Mouse (Mus musculus) forebrain, embryonic 12.5 days (tissue): ENCODE measurements around the gene Cdkn2d. TPM values are rescaled to one million over a fixed set of nuclear protein-coding genes. Genes with fewer than 3 reads are reported as not detected.
"Not testable (repeated sequence)": the region's sequence is repeated elsewhere in the genome, so short reads cannot be mapped to it uniquely, and the experiment has no call there.

Experiments
- ATAC-seq: fragments of 200-750 bp; cut with Nextera tagmentation; 2 replicates; pipeline ENCODE4 v1.8.0; 2017; ENCODE audit warnings: moderate TSS enrichment; ENCODE audit not compliant: low FRiP score
- H3K27ac ChIP-seq: fragments of 300-500 bp; sonication (generic); 2 replicates; pipeline ENCODE4 v1.5.1; 2016; ENCODE audit warnings: mild to moderate bottlenecking
- H3K27me3 ChIP-seq: fragments of 300-500 bp; sonication (generic); 2 replicates; pipeline ENCODE4 v1.6.1; 2016; ENCODE audit warnings: mild to moderate bottlenecking
- H3K36me3 ChIP-seq: fragments of 300-500 bp; sonication (generic); replicated peaks from 2 replicates; pipeline ENCODE4 v1.6.1; 2016; ENCODE audit warnings: mild to moderate bottlenecking
- H3K4me1 ChIP-seq: fragments of 300-500 bp; sonication (generic); 2 replicates; pipeline ENCODE4 v1.6.1; 2016
- H3K4me2 ChIP-seq: fragments of 300-500 bp; sonication (generic); 2 replicates; pipeline ENCODE4 v1.6.1; 2016; ENCODE audit warnings: mild to moderate bottlenecking, moderate library complexity
- H3K4me3 ChIP-seq: fragments of 300-500 bp; sonication (generic); replicated peaks from 2 replicates; pipeline ENCODE4 v1.5.1; 2016; ENCODE audit warnings: mild to moderate bottlenecking
- H3K9ac ChIP-seq: fragments of 300-500 bp; sonication (generic); 2 replicates; pipeline ENCODE4 v1.6.1; 2016; ENCODE audit warnings: mild to moderate bottlenecking
- H3K9me3 ChIP-seq: fragments of 300-500 bp; sonication (generic); 2 replicates; pipeline ENCODE4 v1.6.1; 2016
- whole genome bisulfite sequencing: fragments of 180-500 bp; shearing (Covaris S2); methylation state at CpG from one replicate; pipeline ENCODE4 v1.1.7; 2016; 5-methylcytosine and 5-hydroxymethylcytosine counted together
- polyA plus RNA-seq: library from polyadenylated mRNA; unstranded; fragments of >200 nt; fragmentation: Nextera tagmentation; extraction: Ambion mirVana; gene quantifications from 2 replicates; pipeline ENCODE4 v1.2.1, GENCODE M21; 2016

Gene Cdkn2d
- polyA plus RNA-seq, 1 experiment from 2014 or later, result 70.6 TPM

DNA sequence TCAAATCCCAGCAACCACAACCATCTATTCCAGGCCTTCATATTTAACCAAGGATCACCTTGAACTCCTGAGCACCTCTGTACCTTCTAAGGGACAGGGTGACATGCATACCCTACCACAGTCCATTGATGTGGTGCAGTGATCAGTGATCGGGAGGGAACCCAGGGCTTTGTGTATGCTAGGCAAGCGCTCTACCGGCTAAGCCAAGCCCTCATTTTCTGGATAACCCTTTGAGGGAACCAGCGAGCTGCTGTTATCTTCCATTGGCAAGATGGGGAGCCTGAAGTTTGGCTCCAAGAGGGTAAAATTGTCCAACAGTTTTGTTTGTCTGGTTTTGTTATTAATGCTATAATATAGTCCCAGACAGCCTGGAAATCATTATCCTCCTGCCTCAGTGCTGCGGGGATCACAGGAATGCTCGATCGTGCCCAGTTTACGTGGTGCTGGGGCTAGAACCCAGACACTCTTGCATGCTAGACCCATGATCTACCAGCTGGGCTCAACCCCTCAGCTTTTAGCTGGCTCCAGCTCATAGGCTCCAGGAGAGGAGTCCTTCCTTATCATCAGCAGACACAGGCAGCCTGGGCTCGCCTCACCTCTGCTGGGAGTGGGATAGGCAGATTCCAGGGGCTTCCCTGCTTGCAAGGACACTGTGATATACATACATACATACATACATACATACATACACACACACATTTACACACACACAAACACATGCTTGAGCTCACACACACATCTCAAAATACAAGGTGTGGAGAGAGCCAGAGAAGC lies 23.3 kb upstream of the Cdkn2d start:
- no peaks in the 10 kb centered on the region for H3K36me3 ChIP-seq
- WGBS, result 90% methylated on average over 9 of the region's 9 CpGs
- H3K9me3 ChIP-seq, result no peaks in the 10 kb centered on the region
- no peak for ATAC-seq
- no peak overlapping the region for H3K27ac ChIP-seq
- H3K9ac ChIP-seq, result no peak overlapping the region
- H3K4me2 ChIP-seq, result no peak overlapping the region
- peaks cover 6% of the 10 kb centered on the region; the same call in 1 of the 2 replicates for H3K4me1 ChIP-seq
- H3K4me3 ChIP-seq, result no peak overlapping the region
- H3K27me3 ChIP-seq, result peaks cover 24% of the 10 kb centered on the region

DNA sequence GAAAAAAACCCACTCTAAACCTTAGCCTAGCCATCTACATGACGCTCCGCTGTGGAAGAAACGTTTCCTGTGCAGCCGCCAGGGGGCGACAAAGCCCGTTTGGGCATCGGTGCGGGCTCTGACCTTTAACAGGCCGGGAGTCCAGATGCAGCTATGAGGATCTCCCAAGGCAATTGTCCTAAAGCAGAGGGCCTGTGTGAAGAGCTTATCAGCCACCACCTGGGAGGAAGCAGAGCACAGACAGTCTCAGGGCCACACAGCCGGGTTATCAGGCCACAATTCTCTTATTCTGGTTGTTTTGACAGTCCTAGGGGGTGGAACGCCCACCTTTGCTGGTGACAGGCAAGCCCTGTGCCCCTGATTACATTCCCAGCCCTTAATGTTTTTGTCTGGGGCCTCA lies 22.2 kb upstream of the Cdkn2d start:
- H3K27me3 ChIP-seq, result peaks cover 24% of the 10 kb centered on the region
- H3K27ac ChIP-seq, result no peak overlapping the region
- H3K4me3 ChIP-seq, result no peak overlapping the region
- no peak overlapping the region for H3K9ac ChIP-seq
- 0 out of 2 replicates have a peak, but pooled peaks have one; percentile 36 for ATAC-seq
- peaks cover 6% of the 10 kb centered on the region; the same call in 1 of the 2 replicates for H3K4me1 ChIP-seq
- H3K4me2 ChIP-seq, result no peak overlapping the region
- no peaks in the 10 kb centered on the region for H3K36me3 ChIP-seq
- WGBS, result 7% methylated on average over 11 of the region's 11 CpGs
- H3K9me3 ChIP-seq, result no peaks in the 10 kb centered on the region

DNA sequence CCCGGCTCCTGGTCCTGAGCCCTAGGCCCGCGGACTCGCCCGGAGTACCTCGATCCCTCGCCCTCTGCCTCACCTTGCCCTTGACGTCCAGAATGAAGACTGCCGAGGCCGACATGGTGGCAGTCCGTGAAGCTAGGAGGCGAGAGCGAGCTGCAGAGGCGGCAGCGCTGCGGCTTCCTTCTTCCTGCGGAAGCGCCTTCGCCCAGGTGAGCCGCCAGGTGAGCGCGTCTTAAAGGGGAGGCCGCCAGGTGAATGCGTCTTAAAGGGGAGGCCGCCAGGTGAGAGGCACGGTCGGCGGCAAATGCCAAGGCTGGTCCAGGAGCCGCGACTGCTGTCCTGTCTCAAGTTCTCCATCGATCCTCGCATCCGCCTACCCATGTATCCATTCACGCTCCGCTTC lies 20.9 kb upstream of the Cdkn2d start, which contains the start of gene Ap1m2:
Ap1m2 (minus strand) TSS at position 204 of the 400 bp plus-strand sequence.
- WGBS, result 14% methylated on average over 29 of the region's 35 CpGs

DNA sequence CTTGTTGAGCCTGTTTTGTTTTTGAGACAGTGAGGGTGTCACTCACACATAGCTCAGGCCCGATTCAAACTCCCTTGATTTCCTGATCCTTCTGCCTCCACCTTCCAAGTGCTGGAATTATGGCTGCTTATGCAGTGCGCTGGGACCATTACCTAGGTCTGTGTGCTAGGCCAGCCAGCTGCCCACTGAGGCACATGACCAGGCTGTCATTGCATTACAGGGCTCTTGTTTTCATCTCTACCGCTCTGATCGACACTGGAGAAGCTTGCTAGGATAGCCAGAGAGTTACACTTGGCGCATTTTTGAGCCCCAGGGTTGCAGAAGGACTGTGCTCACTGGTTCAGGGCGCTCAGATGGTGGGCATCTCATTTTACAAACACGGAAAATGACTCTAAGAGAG lies 20.5 kb upstream of the Cdkn2d start:
- no peak overlapping the region for H3K27ac ChIP-seq
- H3K36me3 ChIP-seq, result no peaks in the 10 kb centered on the region
- peaks cover 24% of the 10 kb centered on the region for H3K27me3 ChIP-seq
- H3K4me3 ChIP-seq, result no peak overlapping the region
- peaks cover 6% of the 10 kb centered on the region; the same call in 1 of the 2 replicates for H3K4me1 ChIP-seq
- H3K9me3 ChIP-seq, result no peaks in the 10 kb centered on the region
- no peak overlapping the region for H3K4me2 ChIP-seq
- no peak for ATAC-seq
- no peak overlapping the region for H3K9ac ChIP-seq
- 23% methylated on average over 7 of the region's 7 CpGs for WGBS

More for the DNA sequence above, 20.9 kb upstream of the Cdkn2d start, which contains the start of gene Ap1m2:
- Histone ChIP-seq H3K4me3 (0 out of 2 replicates have a peak within 1 kb of the TSS, but pooled peaks have one; percentile 5), H3K27ac (no peak within 1 kb of the TSS), H3K9ac (no peak within 1 kb of the TSS), H3K27me3 (peaks cover 24% of the 10 kb centered on the region), H3K36me3 (no peaks in the 10 kb centered on the region), H3K4me1 (peaks cover 6% of the 10 kb centered on the region; the same call in 1 of the 2 replicates), H3K9me3 (no peaks in the 10 kb centered on the region), H3K4me2 (peak within 1 kb of the TSS; percentile 22)
- ATAC-seq, result no peak

DNA sequence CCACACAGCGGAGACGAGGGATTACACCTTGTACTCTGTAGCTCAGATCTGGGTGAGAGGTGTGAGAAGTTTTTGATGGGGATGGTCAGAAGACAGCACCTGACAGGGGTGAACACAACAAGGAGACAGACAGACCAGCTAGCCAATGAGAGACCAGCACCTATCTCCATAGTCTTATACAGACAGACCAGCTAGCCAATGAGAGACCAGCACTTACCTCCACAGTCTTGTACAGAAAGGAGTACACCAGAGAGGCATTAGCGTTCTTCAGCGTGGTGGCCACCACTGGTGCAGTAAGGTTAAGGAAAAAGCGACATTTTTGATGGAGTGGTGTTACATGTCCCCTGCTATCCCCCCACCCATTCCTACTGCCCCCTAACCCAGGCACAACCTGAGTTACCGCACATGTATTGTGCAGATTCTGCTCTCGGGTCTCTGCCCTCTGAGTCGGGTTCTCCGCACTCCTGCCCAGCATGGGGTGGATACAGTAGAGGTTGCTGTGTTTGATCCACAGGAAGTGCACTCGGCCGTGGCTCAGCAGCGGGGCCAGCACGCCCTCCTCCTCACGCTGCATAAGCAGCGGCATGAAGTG lies 18.0 kb upstream of the Cdkn2d start:
- H3K4me3 ChIP-seq, result no peak overlapping the region
- H3K4me1 ChIP-seq, result peaks cover 6% of the 10 kb centered on the region; the same call in 1 of the 2 replicates
- H3K36me3 ChIP-seq, result no peaks in the 10 kb centered on the region
- H3K27ac ChIP-seq, result no peak overlapping the region
- WGBS, result 76% methylated on average over 15 of the region's 15 CpGs
- ATAC-seq, result no peak
- H3K9ac ChIP-seq, result no peak overlapping the region
- H3K4me2 ChIP-seq, result no peak overlapping the region
- peaks cover 19% of the 10 kb centered on the region for H3K27me3 ChIP-seq
- no peaks in the 10 kb centered on the region for H3K9me3 ChIP-seq

DNA sequence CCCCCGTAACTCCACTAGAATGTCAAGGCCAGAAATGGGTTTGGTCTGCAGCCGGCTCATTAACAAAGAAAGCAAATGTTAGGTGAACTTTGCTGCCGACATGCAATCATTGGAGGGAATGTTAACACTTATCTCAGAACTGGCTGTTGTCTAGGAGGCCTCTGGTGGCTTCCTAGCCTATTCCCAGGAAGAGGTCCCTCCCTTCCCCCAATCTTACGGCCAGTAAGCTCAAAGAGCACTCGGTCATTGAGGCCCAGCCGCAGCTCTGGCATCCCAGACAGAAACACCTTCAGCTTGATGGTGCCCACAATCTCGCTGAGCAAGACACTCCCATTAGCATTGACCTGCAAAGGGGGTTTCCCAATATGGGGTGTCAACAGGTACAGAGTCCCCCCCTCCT lies 13.9 kb upstream of the Cdkn2d start:
- ATAC-seq, result no peak
- Histone ChIP-seq H3K4me2 (no peak overlapping the region), H3K27me3 (no peaks in the 10 kb centered on the region; the same call in 1 of the 2 replicates), H3K27ac (no peak overlapping the region), H3K9ac (no peak overlapping the region), H3K9me3 (0 out of 2 replicates have a peak, but pooled peaks cover 3% of the 10 kb centered on the region), H3K4me1 (no peaks in the 10 kb centered on the region), H3K36me3 (no peaks in the 10 kb centered on the region), H3K4me3 (no peak overlapping the region)
- 86% methylated on average over 7 of the region's 7 CpGs for WGBS

DNA sequence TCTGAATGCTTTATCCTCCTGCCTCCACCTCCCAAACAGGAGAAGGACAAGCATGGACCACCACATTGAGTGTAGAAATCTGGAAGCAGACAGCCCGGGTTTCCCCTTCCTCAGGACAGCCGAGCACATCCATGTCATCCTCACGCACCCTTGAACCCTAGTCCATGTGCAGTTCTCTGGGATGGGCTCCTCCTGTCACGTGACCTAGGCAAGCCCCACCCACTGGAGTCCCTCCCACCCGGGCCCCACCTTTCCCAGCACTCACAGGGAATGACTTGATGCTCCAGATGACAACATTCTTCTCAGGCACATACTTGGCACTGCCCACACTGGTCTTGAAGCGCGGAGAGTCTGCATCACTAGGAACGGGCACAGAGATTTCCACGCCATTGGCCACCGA lies 7.8 kb upstream of the Cdkn2d start:
- no peak overlapping the region for H3K27ac ChIP-seq
- ATAC-seq, result no peak
- H3K9ac ChIP-seq, result no peak overlapping the region
- no peaks in the 10 kb centered on the region for H3K4me1 ChIP-seq
- no peak overlapping the region for H3K4me2 ChIP-seq
- no peaks in the 10 kb centered on the region for H3K27me3 ChIP-seq
- no peak overlapping the region for H3K4me3 ChIP-seq
- 0 out of 2 replicates have a peak, but pooled peaks cover 3% of the 10 kb centered on the region for H3K9me3 ChIP-seq
- WGBS, result 85% methylated on average over 10 of the region's 10 CpGs
- no peaks in the 10 kb centered on the region for H3K36me3 ChIP-seq

DNA sequence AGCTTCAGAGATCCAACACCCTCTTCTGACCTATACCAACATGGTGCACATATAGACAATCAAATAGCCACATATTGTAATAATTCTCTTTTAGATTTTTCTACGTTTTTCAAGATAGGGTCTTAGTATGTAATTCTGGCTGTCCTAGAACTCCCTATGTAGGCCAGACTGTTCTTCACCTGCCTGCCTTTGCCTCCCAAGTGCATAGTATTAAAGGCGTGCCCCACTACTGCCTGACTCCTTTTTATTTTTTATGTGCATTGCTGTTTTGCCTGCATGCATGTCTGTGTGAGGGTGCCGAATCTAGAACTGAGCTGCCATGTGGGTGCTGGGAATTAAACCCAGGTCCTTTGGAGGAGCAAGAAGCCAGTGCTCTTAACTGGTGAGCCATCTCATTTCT lies 1.1 kb upstream of the Cdkn2d start:
- Histone ChIP-seq H3K4me3 (no peak overlapping the region), H3K27me3 (no peaks in the 10 kb centered on the region), H3K4me1 (peaks cover 25% of the 10 kb centered on the region), H3K27ac (no peak overlapping the region), H3K36me3 (no peaks in the 10 kb centered on the region), H3K4me2 (peak overlapping the region; percentile 51; the same call in 1 of the 2 replicates), H3K9me3 (no peaks in the 10 kb centered on the region), H3K9ac (no peak overlapping the region)
- ATAC-seq, result no peak
- WGBS, result 94% methylated on average over 3 of the region's 3 CpGs

DNA sequence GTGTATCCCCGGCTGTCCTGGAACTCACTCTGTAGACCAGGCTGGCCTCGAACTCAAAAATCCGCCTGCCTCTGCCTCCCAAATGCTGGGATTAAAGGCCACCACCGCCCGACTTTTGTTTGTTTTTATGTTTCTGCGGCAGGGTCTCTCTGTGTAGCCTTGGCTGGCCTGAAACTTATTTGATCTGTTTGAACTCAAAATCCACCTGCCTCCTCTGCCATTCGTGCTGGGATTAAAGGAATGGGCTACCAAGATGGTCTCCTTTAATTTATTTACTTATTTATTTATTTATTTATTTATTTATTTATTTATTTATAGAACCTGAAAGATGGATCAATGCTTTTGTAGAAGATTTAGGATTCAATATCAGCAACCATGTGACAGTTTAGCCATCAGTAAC lies 661 bp upstream of the Cdkn2d start:
- ATAC-seq, H3K36me3 ChIP-seq, H3K27me3 ChIP-seq, H3K9me3 ChIP-seq: not testable (repeated sequence)
- Histone ChIP-seq H3K4me2 (peak overlapping the region; percentile 51), H3K9ac (peak overlapping the region; percentile 47; the same call in 1 of the 2 replicates), H3K4me3 (peak overlapping the region; percentile 79), H3K27ac (peak overlapping the region; percentile 91), H3K4me1 (peaks cover 29% of the 10 kb centered on the region)
- WGBS, result 18% methylated on average over 7 of the region's 7 CpGs

DNA sequence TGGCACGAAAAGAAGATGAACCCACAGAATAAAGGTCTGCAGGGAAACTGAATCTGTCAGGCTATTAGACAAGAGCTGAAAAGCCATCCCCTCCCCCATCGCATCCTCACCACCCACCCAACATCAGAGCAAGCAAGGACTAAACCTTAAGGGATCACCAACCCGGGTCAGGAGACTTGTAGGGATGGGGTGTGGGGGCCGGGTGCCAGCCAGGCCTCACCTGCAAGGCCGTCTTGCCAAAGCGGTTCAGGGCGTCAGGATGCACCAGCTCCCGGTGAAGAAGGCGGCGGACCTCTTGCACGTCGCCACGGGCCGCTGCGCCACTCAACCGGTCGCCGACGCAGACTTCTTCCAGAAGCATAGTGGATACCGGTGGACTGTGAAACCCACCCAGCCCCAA lies 618 bp downstream of the Cdkn2d start:
- peak; percentile 0; the same call in 1 of the 2 replicates for ATAC-seq
- H3K4me1 ChIP-seq, result peaks cover 36% of the 10 kb centered on the region
- H3K9ac ChIP-seq, result peak overlapping the region; percentile 80
- H3K27ac ChIP-seq, result peak overlapping the region; percentile 87
- H3K27me3 ChIP-seq, result no peaks in the 10 kb centered on the region
- H3K9me3 ChIP-seq, result no peaks in the 10 kb centered on the region
- under 1% methylated on average over 20 of the region's 20 CpGs for WGBS
- H3K36me3 ChIP-seq, result 0 out of 2 replicates have a peak, but pooled peaks cover 3% of the 10 kb centered on the region
- peak overlapping the region; percentile 79 for H3K4me3 ChIP-seq
- H3K4me2 ChIP-seq, result peak overlapping the region; percentile 81

DNA sequence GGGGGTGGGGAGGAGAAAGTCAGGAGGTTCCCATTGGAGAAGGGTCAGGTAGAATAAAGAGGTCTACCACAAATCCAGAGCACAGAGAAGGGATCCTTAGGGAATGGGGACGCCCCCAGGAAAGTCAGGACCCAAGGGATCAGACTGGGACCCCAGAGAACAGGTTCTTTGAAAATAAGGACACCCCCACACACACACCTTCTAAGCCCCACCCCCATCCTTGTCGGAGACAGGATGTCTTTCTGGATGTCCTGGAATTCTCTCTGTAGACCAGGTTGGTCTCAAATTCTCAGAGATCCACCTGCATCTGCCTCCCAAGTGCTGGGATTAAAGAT lies 1.9 kb downstream of the Cdkn2d start:
- Histone ChIP-seq H3K4me2 (peak overlapping the region; percentile 81), H3K36me3 (peaks cover 15% of the 10 kb centered on the region), H3K27me3 (no peaks in the 10 kb centered on the region), H3K9ac (0 out of 2 replicates have a peak overlapping the region, but pooled peaks have one; percentile 80), H3K4me3 (peak overlapping the region; percentile 79), H3K27ac (no peak overlapping the region), H3K4me1 (peaks cover 36% of the 10 kb centered on the region), H3K9me3 (no peaks in the 10 kb centered on the region)
- ATAC-seq, result no peak
- 92% methylated on average over 2 of the region's 2 CpGs for WGBS
